ENCODE assay signal across 21 mouse cellular contexts in genomic region chr6:18465626-18466025, GRCm38 (mm10). TPM values are rescaled to one million over a fixed set of nuclear protein-coding genes. Genes with fewer than 3 reads are reported as not detected.
DNase-seq lines count a peak whose midpoint lies in the region; ATAC-seq and TF ChIP-seq lines count a peak whose summit lies in the region.
"Had no signal": no experiment of that assay in that cellular context is flagged by ENCODE, and none has a peak within 500 bp of the region (broad histone marks: within the 10 kb centered on the region; RNA-seq: fewer than 3 reads in every experiment).

No protein-coding gene starts in this region.

- no peak for TF ChIP-seq CTCF in kidney, postnatal 0 days (IDR thresholded peaks at IDR 0.05; ENCODE audit: low read depth)

- H3K9ac ChIP-seq in forebrain, embryonic 14.5 days (ENCODE audit: low read length): no peak overlapping the region
- no peak overlapping the region for H3K9ac ChIP-seq in kidney, postnatal 0 days (ENCODE audit: low read depth, low read length)
- H3K9ac ChIP-seq: embryonic facial prominence, embryonic 15.5 days; limb, embryonic 15.5 days; neural tube, embryonic 12.5 days had no signal

- DNase-seq in forebrain, embryonic 14.5 days (ENCODE audit: low spot score): no peak
- no peak for DNase-seq in forebrain, embryonic 10.5 days (ENCODE audit: extremely low spot score, low spot score)
- peak; percentile 46 for DNase-seq in kidney, postnatal 0 days (ENCODE audit: low spot score)
- DNase-seq in kidney, adult 11 months: no peak
- peak; percentile 73 for DNase-seq in adrenal gland, adult 8-10 months
- peak; percentile 26 for DNase-seq in embryonic facial prominence, embryonic 10.5 days (ENCODE audit: low spot score)
- no peak for DNase-seq in heart, postnatal 14 days
- no peak for DNase-seq in heart, adult 9 months (ENCODE audit: low spot score in 2 of 2)
- DNase-seq: cerebellum, adult 18-20 months; gastrocnemius, postnatal 14 days; heart, adult 2 months; kidney, postnatal 14 days; lung, postnatal 10 days; right cerebral cortex, postnatal 25 days; thymus, postnatal 14 days had no signal

- H3K4me2 ChIP-seq in forebrain, embryonic 14.5 days (ENCODE audit: low read length): no peak overlapping the region
- no peak overlapping the region for H3K4me2 ChIP-seq in kidney, postnatal 0 days (ENCODE audit: low read length)
- H3K4me2 ChIP-seq: embryonic facial prominence, embryonic 15.5 days; limb, embryonic 15.5 days; neural tube, embryonic 12.5 days had no signal

- H3K9me3 ChIP-seq in forebrain, embryonic 14.5 days (replicated peaks; ENCODE audit: control insufficient read depth, low read length): no peaks in the 10 kb centered on the region
- peaks cover 3% of the 10 kb centered on the region; the same call in 1 of the 2 replicates for H3K9me3 ChIP-seq in forebrain, embryonic 10.5 days
- H3K9me3 ChIP-seq in kidney, postnatal 0 days (replicated peaks; ENCODE audit: low read length): no peaks in the 10 kb centered on the region
- H3K9me3 ChIP-seq in embryonic facial prominence, embryonic 10.5 days: no peaks in the 10 kb centered on the region
- H3K9me3 ChIP-seq: embryonic facial prominence, embryonic 15.5 days; limb, embryonic 15.5 days; megakaryocyte, embryonic 14.5 days; neural tube, embryonic 12.5 days had no signal

- no peaks in the 10 kb centered on the region for H3K27me3 ChIP-seq in forebrain, embryonic 14.5 days (replicated peaks; ENCODE audit: control insufficient read depth, insufficient read depth, low read length)
- H3K27me3 ChIP-seq in forebrain, embryonic 10.5 days (ENCODE audit: poor library complexity, severe bottlenecking): no peaks in the 10 kb centered on the region
- no peaks in the 10 kb centered on the region for H3K27me3 ChIP-seq in kidney, postnatal 0 days (ENCODE audit: insufficient read depth, low read length)
- H3K27me3 ChIP-seq in embryonic facial prominence, embryonic 10.5 days (replicated peaks; ENCODE audit: low read depth, poor library complexity, severe bottlenecking): no peaks in the 10 kb centered on the region
- H3K27me3 ChIP-seq: CH12.LX; embryonic facial prominence, embryonic 15.5 days; limb, embryonic 15.5 days; megakaryocyte, embryonic 14.5 days; neural tube, embryonic 12.5 days had no signal

- H3K4me1 ChIP-seq in forebrain, embryonic 14.5 days (ENCODE audit: control insufficient read depth, insufficient read depth, low read length): peaks cover 7% of the 10 kb centered on the region
- H3K4me1 ChIP-seq in forebrain, embryonic 10.5 days: no peaks in the 10 kb centered on the region
- no peaks in the 10 kb centered on the region for H3K4me1 ChIP-seq in kidney, postnatal 0 days (replicated peaks; ENCODE audit: insufficient read depth, low read length)
- H3K4me1 ChIP-seq in embryonic facial prominence, embryonic 10.5 days: peaks cover 28% of the 10 kb centered on the region
- H3K4me1 ChIP-seq: embryonic facial prominence, embryonic 15.5 days; limb, embryonic 15.5 days; megakaryocyte, embryonic 14.5 days had no signal

- 0 out of 2 replicates have a peak overlapping the region, but pooled peaks have one; percentile 69 for H3K27ac ChIP-seq in forebrain, embryonic 14.5 days (ENCODE audit: low read depth, low read length)
- no peak overlapping the region for H3K27ac ChIP-seq in forebrain, embryonic 10.5 days
- no peak overlapping the region for H3K27ac ChIP-seq in kidney, postnatal 0 days
- no peak overlapping the region for H3K27ac ChIP-seq in embryonic facial prominence, embryonic 10.5 days (replicated peaks)
- H3K27ac ChIP-seq: embryonic facial prominence, embryonic 15.5 days; heart, adult 2 months; limb, embryonic 15.5 days; neural tube, embryonic 12.5 days; stomach, postnatal 0 days had no signal

- no peak overlapping the region for H3K4me3 ChIP-seq in forebrain, embryonic 14.5 days (ENCODE audit: low read depth, low read length)
- H3K4me3 ChIP-seq in forebrain, embryonic 10.5 days: no peak overlapping the region
- H3K4me3 ChIP-seq in kidney, postnatal 0 days (replicated peaks; ENCODE audit: low read depth, low read length): no peak overlapping the region
- H3K4me3 ChIP-seq in embryonic facial prominence, embryonic 10.5 days: no peak overlapping the region
- H3K4me3 ChIP-seq: embryonic facial prominence, embryonic 15.5 days; heart, adult 2 months; limb, embryonic 15.5 days; megakaryocyte, embryonic 14.5 days; neural tube, embryonic 12.5 days had no signal

- peak; percentile 13; the same call in 1 of the 2 replicates for ATAC-seq in forebrain, embryonic 14.5 days
- no peak for ATAC-seq in kidney, postnatal 0 days (replicated peaks; ENCODE audit: low FRiP score, low read depth)

- 77% methylated on average over 10 of the region's 10 CpGs for WGBS in forebrain, embryonic 14.5 days
- 79% methylated on average over 10 of the region's 10 CpGs for WGBS in forebrain, embryonic 10.5 days
- WGBS in kidney, postnatal 0 days: 40% methylated on average over 10 of the region's 10 CpGs
- WGBS in embryonic facial prominence, embryonic 10.5 days: 62% methylated on average over 10 of the region's 10 CpGs

- H3K36me3 ChIP-seq in forebrain, embryonic 14.5 days (ENCODE audit: control insufficient read depth, insufficient read depth, low read length): no peaks in the 10 kb centered on the region
- H3K36me3 ChIP-seq in forebrain, embryonic 10.5 days (replicated peaks): no peaks in the 10 kb centered on the region
- H3K36me3 ChIP-seq in kidney, postnatal 0 days (ENCODE audit: insufficient read depth, low read length): no peaks in the 10 kb centered on the region
- H3K36me3 ChIP-seq in embryonic facial prominence, embryonic 10.5 days (replicated peaks): no peaks in the 10 kb centered on the region
- H3K36me3 ChIP-seq: embryonic facial prominence, embryonic 15.5 days; limb, embryonic 15.5 days; neural tube, embryonic 12.5 days had no signal

- intact Hi-C loops in heart, postnatal 14 days (cut with DNase I): no loop called here

RNA-seq across cellular contexts. Expression of gene Cttnbp2, which starts 49.0 kb away (rescaled TPM):
- 55.7 and 74.7 TPM in 2 replicates for polyA plus RNA-seq in forebrain, embryonic 14.5 days (2014; fragmentation: Nextera tagmentation; extraction: Ambion mirVana)
- polyA plus RNA-seq in forebrain, embryonic 10.5 days (2016; fragmentation: Nextera tagmentation; extraction: Ambion mirVana): 7.3 and 9.8 TPM in 2 replicates
- 14.3 and 16.1 TPM in 2 replicates for polyA plus RNA-seq in kidney, postnatal 0 days (2015; fragmentation: Nextera tagmentation; extraction: Ambion mirVana)
- 100 to 1,000 TPM in 2 of 4 experiments, 10 to 100 TPM in 2; 87.0 to 196 (median 107) TPM for total RNA-seq in adrenal gland, adult 8-10 months (2022)
- 10.9 and 14.9 TPM in 2 replicates for polyA plus RNA-seq in embryonic facial prominence, embryonic 10.5 days (2016; fragmentation: Nextera tagmentation; extraction: Ambion mirVana)
- 1 to 10 TPM; 3.1 to 4.2 TPM for total RNA-seq in heart, postnatal 14 days (2021)

Comparison
In these comparisons a context has a peak if more than half of its experiments do, and no peak if none do; other contexts are left out.
1. DNase-seq: peak in kidney, postnatal 0 days (single experiment), adrenal gland, adult 8-10 months (single experiment) and embryonic facial prominence, embryonic 10.5 days (single experiment); none in forebrain, embryonic 14.5 days (single experiment), forebrain, embryonic 10.5 days (single experiment), kidney, adult 11 months (single experiment), heart, postnatal 14 days (0 of 2) and heart, adult 9 months (0 of 2).